Mouse (Mus musculus) layer of hippocampus, adult 8-10 months (tissue): ENCODE data around the gene Ogfod1. TPM values are rescaled to one million over a fixed set of nuclear protein-coding genes. Genes with fewer than 3 reads are reported as not detected.
A peak's percentile ranks its signal among the peaks of the same experiment; 100 is the strongest.

Experiments
- DNase-seq, 2 experiments: peaks; one replicate each; pipeline ENCODE4 v3.0.0; 2022; ENCODE audit warnings: low spot score in 2 of 2
- total RNA-seq, 4 experiments: library from RNA; stranded (reverse); gene quantifications; 2 replicates each; pipeline ENCODE4 v1.2.4; 2022

The Ogfod1 gene
- total RNA-seq, 4 experiments from 2014 or later, result 87.9 to 136 (median 117) TPM

- no peak for DNase-seq
Measured at GRCm38 (mm10) chr8:94068793-94069192, 31.8 kb downstream of the Ogfod1 start.

DNA sequence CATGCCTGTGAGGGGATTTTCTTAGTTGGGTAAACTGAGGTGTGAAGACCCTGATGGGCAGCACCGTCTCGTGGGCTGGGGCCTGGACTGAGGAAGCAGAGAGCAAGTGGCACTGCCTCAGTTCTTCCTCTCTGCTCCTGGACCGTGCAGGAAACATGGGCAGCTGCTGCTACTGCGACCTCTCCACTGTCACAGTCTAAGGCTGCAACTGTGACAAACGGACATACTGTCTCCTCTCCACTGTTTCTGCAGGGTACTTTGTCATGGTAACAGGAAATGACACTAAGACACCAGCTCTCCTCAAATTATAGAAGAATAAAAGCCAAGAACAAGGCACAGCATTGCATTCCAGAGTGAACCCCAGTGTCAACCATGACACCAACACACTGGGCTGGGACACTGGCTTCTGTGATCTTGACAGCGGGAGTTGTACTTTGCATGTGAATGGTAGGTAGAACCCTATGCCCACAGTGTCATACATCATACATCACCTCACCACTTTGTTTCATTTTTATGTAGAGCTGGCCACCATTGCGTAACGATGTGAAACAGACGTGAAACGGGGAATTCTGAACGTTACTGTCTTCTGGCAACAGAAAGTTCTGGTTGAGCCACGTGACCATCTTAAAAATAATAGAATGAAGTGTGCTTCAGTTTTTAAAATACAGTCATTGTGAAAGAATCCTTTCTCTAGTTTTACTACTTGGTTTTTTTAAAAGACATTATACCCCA is 39.6 kb downstream of the Ogfod1 start:
- DNase-seq, result no peak

DNA sequence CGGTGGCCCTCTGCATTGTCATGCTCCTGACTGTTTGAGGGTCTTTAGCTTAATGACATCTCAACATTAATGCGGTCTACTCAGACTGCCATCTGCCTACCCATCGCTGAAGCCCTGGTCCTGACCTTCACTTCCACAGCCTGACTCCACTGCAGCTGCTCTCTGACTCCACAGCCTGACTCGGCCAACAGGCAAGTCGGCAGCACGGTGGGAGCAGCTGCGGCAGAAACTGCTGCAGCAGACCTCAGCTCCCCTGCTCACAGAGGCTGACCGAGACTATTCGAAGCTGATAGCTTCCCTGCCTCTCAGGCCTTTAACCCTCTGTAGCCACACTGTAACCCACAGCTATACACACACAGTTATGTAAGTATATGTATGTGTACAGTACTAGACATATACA is 51.0 kb downstream of the Ogfod1 start:
- no peak for DNase-seq

DNA sequence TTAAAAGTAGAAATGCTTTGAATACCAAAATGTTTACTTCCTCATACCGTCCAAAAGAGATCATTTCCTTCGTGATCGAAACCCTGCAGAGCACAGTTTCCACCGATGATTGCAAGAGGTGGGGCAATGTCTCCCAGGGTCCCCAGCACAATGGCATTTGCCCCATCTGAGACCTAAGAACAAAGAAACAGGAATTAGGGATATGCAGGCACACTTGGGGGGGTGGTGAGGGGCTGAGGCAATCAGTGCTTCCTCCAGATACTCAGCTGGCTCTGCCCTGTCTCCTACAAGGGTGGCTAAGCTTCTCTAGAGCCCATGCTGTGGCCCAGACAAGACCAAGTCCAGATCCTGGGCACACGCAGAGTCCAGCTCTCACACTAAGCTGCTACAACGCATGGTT is 52.7 kb downstream of the Ogfod1 start:
- DNase-seq, result no peak

DNA sequence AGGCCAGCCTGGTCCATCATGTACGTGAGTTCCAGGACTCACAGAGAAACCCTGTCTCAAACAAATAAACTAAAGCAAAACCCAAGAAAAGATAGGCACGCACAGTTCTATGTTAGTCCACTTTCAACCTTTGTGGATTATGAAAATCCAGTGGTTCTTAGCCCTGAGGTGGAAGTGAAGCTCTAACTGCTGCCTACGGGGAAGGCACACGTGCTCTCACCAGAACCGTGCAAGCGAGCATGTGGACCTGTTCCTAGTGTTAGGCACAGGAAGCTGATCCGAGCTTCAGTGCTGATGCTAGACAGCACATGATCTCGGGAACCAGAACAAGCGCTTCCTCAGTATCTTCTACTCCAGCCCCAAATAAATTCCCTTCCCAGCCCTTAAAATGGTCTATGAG is 55.9 kb downstream of the Ogfod1 start:
- DNase-seq, result no peak

DNA sequence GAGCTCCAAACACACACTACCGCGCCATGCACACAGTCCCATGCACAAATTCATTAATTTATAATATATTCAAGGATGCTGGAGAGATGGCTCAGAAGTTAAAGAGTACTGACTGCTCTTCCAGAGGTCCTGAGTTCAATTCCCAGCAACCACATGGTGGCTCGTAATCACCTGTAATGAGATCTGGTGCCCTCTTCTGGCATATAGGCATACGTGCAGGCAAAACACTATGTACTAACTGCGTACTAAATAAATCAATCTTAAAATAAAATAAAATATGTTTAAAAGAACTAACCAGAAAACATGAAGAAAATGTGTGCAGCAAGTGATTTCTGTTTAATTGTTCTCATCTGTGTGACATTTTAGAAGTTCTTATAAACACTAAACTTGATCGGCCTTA is 57.3 kb downstream of the Ogfod1 start:
- no peak for DNase-seq

DNA sequence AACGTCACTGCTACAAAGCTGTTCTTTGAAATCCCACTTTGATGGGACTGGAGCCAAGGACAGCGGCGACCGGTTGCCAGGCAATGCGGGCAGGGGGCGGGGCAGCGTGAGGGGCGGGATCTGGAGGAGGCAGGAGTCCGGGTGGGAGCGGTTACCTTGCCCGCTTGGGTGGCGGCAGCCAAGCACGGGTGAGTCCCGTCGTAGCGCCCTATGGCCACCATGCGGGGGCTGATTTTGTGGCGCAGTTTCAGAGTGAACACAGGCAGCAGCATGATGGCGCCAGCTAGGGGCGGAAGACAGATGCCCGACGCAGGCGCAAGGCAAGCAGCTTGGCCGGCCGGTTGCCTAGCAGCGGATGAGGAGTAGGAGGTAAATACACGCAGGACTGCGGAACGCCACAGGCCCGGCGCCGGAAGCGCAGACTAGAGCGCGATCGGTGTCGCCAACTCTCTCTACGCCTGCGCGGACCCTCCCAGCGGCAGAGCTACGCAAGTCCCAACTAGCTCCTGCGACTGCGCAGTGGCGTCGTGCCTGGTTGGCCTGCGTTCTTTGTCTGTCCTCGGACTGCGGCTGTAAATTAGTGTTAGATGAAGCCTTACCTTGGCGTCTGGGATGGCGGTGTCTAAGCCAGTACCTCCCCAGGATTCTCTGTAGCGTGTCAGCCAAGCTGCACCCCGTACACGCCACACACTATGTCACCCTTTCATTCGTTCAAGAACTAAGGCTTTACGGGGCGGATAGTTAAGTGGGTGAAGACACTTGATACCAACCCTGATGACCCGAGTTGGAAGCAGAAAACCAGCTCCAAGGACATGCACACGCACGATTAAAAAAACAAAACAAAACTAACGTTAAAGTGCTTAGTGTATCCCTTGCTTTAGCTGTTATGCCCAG is 61.3 kb downstream of the Ogfod1 start, which contains the start of gene Bbs2:
Bbs2 (minus strand) TSS at position 848 of the 894 bp plus-strand sequence.
- DNase-seq, result peak; percentile 99 to 100

GRCm38 (mm10) chr8:94098996-94099395 is 62.0 kb downstream of the Ogfod1 start:
- DNase-seq, result no peak

GRCm38 (mm10) chr8:94104146-94104545 is 67.1 kb downstream of the Ogfod1 start:
- peak; percentile 40 to 57 for DNase-seq

- DNase-seq, result no peak
Measured at GRCm38 (mm10) chr8:94107871-94108270, 70.9 kb downstream of the Ogfod1 start.

- DNase-seq, result no peak
Measured at GRCm38 (mm10) chr8:94109396-94109795, 72.4 kb downstream of the Ogfod1 start.

DNA sequence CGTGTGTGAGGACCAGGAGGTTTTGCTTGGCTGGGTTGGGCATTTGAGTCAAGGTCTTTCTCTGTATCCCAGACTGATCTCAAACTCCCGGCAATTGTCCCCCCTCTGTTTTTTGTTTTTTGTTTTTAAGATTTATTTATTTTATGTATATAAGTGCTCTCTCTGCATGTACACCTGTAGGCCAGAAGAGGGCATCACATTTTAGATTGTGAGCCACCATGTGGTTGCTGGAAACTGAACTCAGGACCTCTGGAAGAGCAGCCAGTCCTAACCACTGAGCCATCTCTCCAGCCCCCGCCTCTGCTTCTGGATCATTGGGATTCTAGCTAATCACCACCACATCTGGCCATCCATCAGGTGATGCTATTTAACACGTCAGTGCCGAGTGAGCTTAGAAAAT is 72.8 kb downstream of the Ogfod1 start:
- no peak for DNase-seq

GRCm38 (mm10) chr8:94110526-94111177 is 73.7 kb downstream of the Ogfod1 start:
- DNase-seq, result no peak

GRCm38 (mm10) chr8:94113435-94113834 is 76.4 kb downstream of the Ogfod1 start:
- no peak for DNase-seq

GRCm38 (mm10) chr8:94113972-94114371 is 77.0 kb downstream of the Ogfod1 start:
- no peak for DNase-seq

Other genes starting within 250 kb of the Ogfod1 start
- 100 to 1,000 TPM; 634 to 668 (median 642) TPM for gene Gnao1, start 227.2 kb upstream of the Ogfod1 start, total RNA-seq
- gene Amfr, start 24.4 kb upstream of the Ogfod1 start, total RNA-seq, result 100 to 1,000 TPM; 126 to 136 (median 132) TPM
- gene Nudt21, start 167 bp upstream of the Ogfod1 start, total RNA-seq, result 10 to 100 TPM; 43.9 to 57.1 (median 49.1) TPM
- gene Bbs2, start 61.7 kb downstream of the Ogfod1 start, total RNA-seq, result 10 to 100 TPM; 26.5 to 30.1 (median 27.9) TPM
- gene Mt4, start 100.0 kb downstream of the Ogfod1 start, total RNA-seq, result not detected
- gene Mt3, start 115.4 kb downstream of the Ogfod1 start, total RNA-seq, result 1,000 to 10,000 TPM in 2 of 4 experiments, 100 to 1,000 TPM in 2; 946 to 1,303 (median 1,087) TPM
- gene Mt2, start 135.5 kb downstream of the Ogfod1 start, total RNA-seq, result 1,000 to 10,000 TPM in 1 of 4 experiments, 100 to 1,000 TPM in 3; 368 to 1,095 (median 602) TPM
- 1,000 to 10,000 TPM in 1 of 4 experiments, 100 to 1,000 TPM in 3; 351 to 1,100 (median 605) TPM for gene Mt1, start 141.9 kb downstream of the Ogfod1 start, total RNA-seq
- gene Nup93, start 177.4 kb downstream of the Ogfod1 start, total RNA-seq, result 10 to 100 TPM; 56.4 to 66.3 (median 63.1) TPM